Mouse (Mus musculus) ovary, postnatal 10 days (tissue): ENCODE measurements at regions not wholly inside any gene's neighbourhood (a gene's known extent, or its start where the extent isn't known, plus 50 kb on each side); places are given as distances from the start of the nearest gene placed in this dataset.

ENCODE experiments used
- DNase-seq: peaks from one replicate; pipeline ENCODE4 v3.0.0; 2022; ENCODE audit warnings: low spot score

GRCm38 (mm10) chr12:9847465-9848205, 277.7 kb downstream of the Osr1 start:
- no peak for DNase-seq

GRCm38 (mm10) chr12:9855503-9856024, 285.6 kb downstream of the Osr1 start:
- DNase-seq: no peak

GRCm38 (mm10) chr12:9856128-9856621, 286.3 kb downstream of the Osr1 start:
- DNase-seq: no peak

GRCm38 (mm10) chr12:9857990-9858389, 288.1 kb downstream of the Osr1 start:
- no peak for DNase-seq

- DNase-seq: no peak
Observed at GRCm38 (mm10) chr12:9862301-9862700, 292.4 kb downstream of the Osr1 start.

GRCm38 (mm10) chr12:9872236-9872635, 302.3 kb downstream of the Osr1 start:
- DNase-seq: no peak

- DNase-seq: no peak
Observed at GRCm38 (mm10) chr12:9873214-9873613, 303.3 kb downstream of the Osr1 start.

GRCm38 (mm10) chr12:9874823-9875222, 304.9 kb downstream of the Osr1 start:
- DNase-seq: no peak

- no peak for DNase-seq
Observed at GRCm38 (mm10) chr12:9881953-9882623, 312.2 kb downstream of the Osr1 start.

- DNase-seq: no peak
Observed at GRCm38 (mm10) chr12:9883037-9883730, 313.3 kb downstream of the Osr1 start.

- DNase-seq: no peak
Observed at GRCm38 (mm10) chr12:9894521-9894920, 324.6 kb downstream of the Osr1 start.

GRCm38 (mm10) chr12:9897980-9898379, 328.1 kb downstream of the Osr1 start:
- DNase-seq: no peak

GRCm38 (mm10) chr12:9898420-9898819, 328.5 kb downstream of the Osr1 start:
- no peak for DNase-seq

GRCm38 (mm10) chr12:9901948-9902347, 332.0 kb downstream of the Osr1 start:
- no peak for DNase-seq

GRCm38 (mm10) chr12:9903702-9904231, 333.9 kb downstream of the Osr1 start:
- DNase-seq: no peak

- no peak for DNase-seq
Observed at GRCm38 (mm10) chr12:9912333-9912732, 342.4 kb downstream of the Osr1 start.

- peak; percentile 33 for DNase-seq
Observed at GRCm38 (mm10) chr12:9915726-9916140, 345.8 kb downstream of the Osr1 start.

GRCm38 (mm10) chr12:9918026-9918425, 348.1 kb downstream of the Osr1 start:
- DNase-seq: no peak

- DNase-seq: no peak
Observed at GRCm38 (mm10) chr12:9919007-9919406, 349.1 kb downstream of the Osr1 start.

GRCm38 (mm10) chr12:9919433-9919832, 349.5 kb downstream of the Osr1 start:
- no peak for DNase-seq

- DNase-seq: no peak
Observed at GRCm38 (mm10) chr12:9920401-9920800, 350.5 kb downstream of the Osr1 start.

GRCm38 (mm10) chr12:9921591-9922198, 351.8 kb downstream of the Osr1 start:
- DNase-seq: no peak
